8 mouse cellular contexts compared by ENCODE assay signal in genomic region chr10:50657352-50657751, GRCm38 (mm10).
DNase-seq lines count a peak whose midpoint lies in the region; ATAC-seq lines count a peak whose summit lies in the region.

No protein-coding gene starts in this region.

- 57% methylated on average over 1 of the region's 1 CpGs for WGBS in heart, embryonic 10.5 days

- no peaks in the 10 kb centered on the region for H3K4me1 ChIP-seq in heart, embryonic 10.5 days

- H3K36me3 ChIP-seq in heart, embryonic 10.5 days: peaks cover 9% of the 10 kb centered on the region; the same call in 1 of the 2 replicates

- no peaks in the 10 kb centered on the region for H3K27me3 ChIP-seq in heart, embryonic 10.5 days (ENCODE audit: insufficient read depth, poor library complexity, severe bottlenecking)

- peak; percentile 25 to 46 for DNase-seq in cerebellum, postnatal 14 days
- no peak for DNase-seq in cerebellum, adult 8-10 months
- DNase-seq in thymus, postnatal 0 days (ENCODE audit: low spot score): peak; percentile 17
- DNase-seq in thymus, postnatal 14 days: no peak
- no peak for DNase-seq in gastrocnemius, postnatal 4 days (ENCODE audit: low spot score in 2 of 2)
- DNase-seq in heart, embryonic 10.5 days (ENCODE audit: low spot score): no peak

- H3K9me3 ChIP-seq in heart, embryonic 10.5 days: no peaks in the 10 kb centered on the region

- peak; percentile 95 to 96 for ATAC-seq in hematopoietic stem cell, adult 5-6 weeks (replicated peaks in 1 of 2; ENCODE audit: insufficient read depth in 1 of 2, low FRiP score in 2 of 2, low TSS enrichment in 1 of 2, low read depth in 1 of 2, poor library complexity in 2 of 2, severe bottlenecking in 2 of 2)
- peak; percentile 100 for ATAC-seq in megakaryocyte progenitor cell, adult 5-6 weeks (replicated peaks; ENCODE audit: poor library complexity)

- no peak overlapping the region for H3K27ac ChIP-seq in heart, embryonic 10.5 days

- H3K4me3 ChIP-seq in heart, embryonic 10.5 days: no peak overlapping the region

Comparison
In these comparisons a context has a peak if more than half of its experiments do, and no peak if none do; other contexts are left out.
1. DNase-seq: peak in cerebellum, postnatal 14 days (2 of 2) and thymus, postnatal 0 days (single experiment); none in cerebellum, adult 8-10 months (single experiment), thymus, postnatal 14 days (single experiment), gastrocnemius, postnatal 4 days (0 of 2) and heart, embryonic 10.5 days (single experiment).